Mouse (Mus musculus): Measurements from ENCODE around the gene Frmd4b.

DNA sequence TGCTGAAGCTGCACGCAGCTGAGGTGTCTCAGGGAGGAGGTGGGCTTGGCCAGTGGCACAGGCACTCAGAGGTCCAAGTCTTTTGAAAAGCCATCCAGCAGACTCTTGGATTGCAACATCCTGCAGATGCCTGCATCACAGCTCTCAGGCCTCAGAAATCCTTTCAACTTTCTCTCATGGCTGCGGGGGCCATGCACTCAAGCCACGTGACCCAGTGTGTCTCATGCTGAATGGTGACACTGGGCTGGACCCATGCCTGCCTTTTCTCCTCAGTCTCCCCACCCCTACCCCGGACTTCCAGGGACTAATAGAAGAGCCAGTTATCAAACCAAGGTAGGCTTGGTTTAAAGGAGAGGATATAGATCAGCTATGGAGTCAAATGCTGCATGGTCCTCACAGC, 66.2 kb downstream of the Frmd4b start:
- TF ChIP-seq CTCF (IDR thresholded peaks at IDR 0.05; ENCODE audit: control insufficient read depth, insufficient read depth, insufficient replicate concordance, low read depth, low read length) = no peak
- TF ChIP-seq POLR2A (IDR thresholded peaks at IDR 0.05; ENCODE audit: control insufficient read depth, low read depth, low read length) = no peak
